Mouse (Mus musculus) adrenal gland, postnatal 25 days (tissue): Measurements from ENCODE around the gene Gm5157. TPM values are rescaled to one million over a fixed set of nuclear protein-coding genes. Genes with fewer than 3 reads are reported as not detected.
"Not testable (repeated sequence)": the region's sequence is repeated elsewhere in the genome, so short reads cannot be mapped to it uniquely, and the experiment has no call there.

Experiments
- DNase-seq: peaks from one replicate; pipeline ENCODE4 v3.0.0; 2021; ENCODE audit warnings: mixed read lengths
- long read RNA-seq: library from polyadenylated mRNA; stranded (forward); transcript quantifications from one replicate; pipeline ENCODE4 v2.0.0, GENCODE M21; 2021
- total RNA-seq: library from RNA; stranded (reverse); gene quantifications from 2 replicates; pipeline ENCODE4 v1.2.3, GENCODE M21; 2021

The Gm5157 gene
- total RNA-seq: not detected in 2 replicates
- long read RNA-seq: 0 reads

GRCm38 (mm10) chr7:21190323-21190722 lies at the start of gene Gm5157:
Gene Gm5157 (minus strand): TSS chr7:21190423.
- DNase-seq: not testable (repeated sequence)

- DNase-seq: not testable (repeated sequence)
Measured at GRCm38 (mm10) chr7:21161885-21162284, 28.3 kb downstream of the Gm5157 start, which contains the start of gene Vmn1r123. Gene Vmn1r123 (plus strand): TSS chr7:21162185.

Other genes with a start within 250 kb of the Gm5157 start
- not detected in 2 replicates for gene Vmn1r119, start 178.0 kb downstream of the Gm5157 start, total RNA-seq
- gene Vmn1r120, start 136.6 kb downstream of the Gm5157 start, total RNA-seq: not detected in 2 replicates
- not detected in 2 replicates for gene Vmn1r121, start 91.9 kb downstream of the Gm5157 start, total RNA-seq
- not detected in 2 replicates for gene Vmn1r122, start 56.3 kb downstream of the Gm5157 start, total RNA-seq
- gene Vmn1r123, start 28.2 kb downstream of the Gm5157 start, total RNA-seq: not detected in 2 replicates
- not detected in 2 replicates for gene Vmn1r124, start 70.2 kb upstream of the Gm5157 start, total RNA-seq
- not detected in 2 replicates for gene Vmn1r125, start 81.8 kb upstream of the Gm5157 start, total RNA-seq
- not detected in 2 replicates for gene Vmn1r126, start 111.0 kb upstream of the Gm5157 start, total RNA-seq
- not detected in 2 replicates for gene Vmn1r127, start 129.4 kb upstream of the Gm5157 start, total RNA-seq
- gene Vmn1r128, start 158.9 kb upstream of the Gm5157 start, total RNA-seq: not detected in 2 replicates
- gene Vmn1r129, start 170.9 kb upstream of the Gm5157 start, total RNA-seq: not detected in 2 replicates
- not detected in 2 replicates for gene Gm6882, start 242.3 kb upstream of the Gm5157 start, total RNA-seq